Mouse (Mus musculus) erythroblast, embryonic 14.5 days (primary cell): Measurements from ENCODE around the gene Tmem164.

Experiments
- GATA1 ChIP-seq: IDR thresholded peaks from 2 replicates; pipeline ENCODE4 v1.6.1; 2012; ENCODE audit warnings: low read length, inconsistent platforms, mixed read lengths
- TAL1 ChIP-seq: IDR thresholded peaks from 3 replicates; pipeline ENCODE4 v1.6.1; 2012; ENCODE audit warnings: low read length, inconsistent platforms, mixed read lengths

- no peak for TF ChIP-seq TAL1
- TF ChIP-seq GATA1: no peak
These were observed 40.7 kb downstream of the Tmem164 start for GRCm38 (mm10) chrX:142721897-142722296.
